Mouse (Mus musculus): ENCODE results near the gene Elovl2.

DNA sequence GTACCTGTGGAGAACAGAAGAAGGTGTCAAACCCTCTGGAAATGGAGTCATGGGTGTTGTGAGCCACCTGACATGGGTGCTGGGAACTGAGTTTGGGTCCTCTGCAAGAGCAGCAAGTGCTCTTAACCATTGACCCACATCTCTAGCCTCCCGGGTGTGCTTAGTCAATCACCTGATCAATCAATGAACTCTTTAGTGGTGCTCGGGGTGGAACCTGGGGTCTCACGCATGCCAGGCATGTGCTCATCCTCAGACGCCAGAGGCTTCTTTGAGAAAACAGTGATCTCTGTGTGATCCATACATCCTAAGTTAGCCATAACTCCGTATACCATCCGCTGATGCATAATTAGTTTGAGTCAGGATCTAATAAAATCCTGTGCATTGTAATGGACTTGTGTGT, 15.0 kb upstream of the Elovl2 start:
- TF ChIP-seq HCFC1 (IDR thresholded peaks at IDR 0.05; ENCODE audit: borderline replicate concordance, insufficient read depth, low read length) (no peak), ZC3H11A (IDR thresholded peaks at IDR 0.05; ENCODE audit: borderline replicate concordance, low read depth, low read length) (no peak), ZNF384 (IDR thresholded peaks at IDR 0.05; ENCODE audit: low read depth, low read length) (no peak), CHD2 (IDR thresholded peaks at IDR 0.05; ENCODE audit: low read depth, low read length) (no peak), MAFK (IDR thresholded peaks at IDR 0.05; ENCODE audit: insufficient read depth, low read depth, low read length) (no peak)
